Mouse (Mus musculus): ENCODE data around the gene Mfsd5.

The Mfsd5 gene

DNA sequence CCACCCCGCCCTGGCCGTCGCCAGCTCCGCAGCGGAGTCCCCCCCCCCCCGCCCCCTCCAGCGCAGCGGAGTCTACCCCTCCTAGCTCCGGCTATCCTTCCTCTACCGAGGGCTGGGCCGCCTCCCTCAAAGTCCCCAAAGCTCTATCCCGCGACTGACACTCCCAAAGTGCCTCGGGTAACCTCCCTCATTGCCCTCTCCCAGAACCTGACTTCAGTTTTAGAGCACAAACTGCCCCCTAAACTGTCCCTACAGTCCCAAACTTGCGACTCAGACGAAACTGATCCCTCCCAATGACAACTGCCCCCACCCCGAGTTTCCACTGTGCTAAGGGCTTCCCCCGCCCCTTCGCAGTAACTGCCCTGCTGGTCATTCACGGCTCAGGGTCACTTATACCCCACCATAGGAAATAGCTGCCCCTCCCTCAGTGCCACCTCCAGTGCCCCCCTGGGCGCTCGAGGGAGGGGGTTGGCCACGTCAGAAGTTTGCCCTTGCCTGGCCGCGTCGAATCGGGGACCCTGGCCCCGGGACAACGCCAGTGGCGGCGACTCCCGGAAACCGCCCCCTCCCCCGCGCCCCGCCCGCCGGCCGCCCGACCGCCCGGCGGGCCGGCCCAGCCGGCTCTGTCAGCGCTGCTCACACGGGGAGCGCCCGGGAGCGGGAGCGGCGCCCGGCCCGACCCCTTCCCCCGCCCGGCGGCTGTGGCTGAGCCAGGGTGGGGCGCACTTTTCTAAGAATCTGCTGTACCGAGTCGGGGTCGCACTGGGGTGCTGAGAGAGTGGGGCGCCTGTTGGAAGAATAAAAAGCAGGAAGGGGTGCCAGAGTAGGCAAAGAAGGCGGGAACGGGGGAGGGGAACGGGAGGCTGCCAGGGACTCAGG lies 31.8 kb upstream of the Mfsd5 start:
- in situ Hi-C loops (cut with MboI, MseI) = loop anchor here (25.0 kb wide), 1 partner anchor 985 kb away; the partner anchor contains the start of gene Nr4a1

GRCm38 (mm10) chr15:102248131-102248811 lies 31.0 kb upstream of the Mfsd5 start:
- in situ Hi-C loops (cut with MboI, MseI) = loop anchor here (25.0 kb wide), 1 partner anchor 986 kb away; the partner anchor contains the start of gene Nr4a1

GRCm38 (mm10) chr15:102248812-102249191 lies 30.5 kb upstream of the Mfsd5 start:
- in situ Hi-C loops (cut with MboI, MseI) = loop anchor here (25.0 kb wide), 1 partner anchor 987 kb away; the partner anchor contains the start of gene Nr4a1

- in situ Hi-C loops (cut with MboI, MseI) = loop anchor here (25.0 kb wide), 1 partner anchor 987 kb away; the partner anchor contains the start of gene Nr4a1
Observed at GRCm38 (mm10) chr15:102249251-102249691, 30.0 kb upstream of the Mfsd5 start.

DNA sequence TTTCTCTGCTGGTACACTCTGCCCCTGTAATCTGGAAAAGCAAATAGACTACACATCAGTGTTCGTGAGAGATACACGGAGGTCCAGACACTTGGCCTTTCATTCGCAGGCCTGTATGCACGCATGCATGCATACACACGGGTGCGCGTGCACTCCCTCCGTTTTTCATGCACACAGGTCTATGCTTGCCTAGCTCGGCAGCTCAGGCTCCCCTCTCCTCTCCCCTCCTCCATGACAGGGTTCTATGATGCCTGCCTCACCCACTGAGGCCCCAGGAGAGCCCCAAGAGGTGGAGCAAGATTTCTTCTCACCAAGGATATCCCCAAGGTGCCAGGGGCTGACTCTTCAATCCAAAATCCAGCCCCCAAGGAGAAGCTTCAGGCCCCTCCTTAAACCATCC lies 29.3 kb upstream of the Mfsd5 start:
- in situ Hi-C loops (cut with MboI, MseI) = loop anchor here (25.0 kb wide), 1 partner anchor 988 kb away; the partner anchor contains the start of gene Nr4a1

GRCm38 (mm10) chr15:102250521-102250920 lies 28.7 kb upstream of the Mfsd5 start:
- in situ Hi-C loops (cut with MboI, MseI) = no loop called here

GRCm38 (mm10) chr15:102255547-102256255 lies 23.6 kb upstream of the Mfsd5 start:
- in situ Hi-C loops (cut with MboI, MseI) = no loop called here

DNA sequence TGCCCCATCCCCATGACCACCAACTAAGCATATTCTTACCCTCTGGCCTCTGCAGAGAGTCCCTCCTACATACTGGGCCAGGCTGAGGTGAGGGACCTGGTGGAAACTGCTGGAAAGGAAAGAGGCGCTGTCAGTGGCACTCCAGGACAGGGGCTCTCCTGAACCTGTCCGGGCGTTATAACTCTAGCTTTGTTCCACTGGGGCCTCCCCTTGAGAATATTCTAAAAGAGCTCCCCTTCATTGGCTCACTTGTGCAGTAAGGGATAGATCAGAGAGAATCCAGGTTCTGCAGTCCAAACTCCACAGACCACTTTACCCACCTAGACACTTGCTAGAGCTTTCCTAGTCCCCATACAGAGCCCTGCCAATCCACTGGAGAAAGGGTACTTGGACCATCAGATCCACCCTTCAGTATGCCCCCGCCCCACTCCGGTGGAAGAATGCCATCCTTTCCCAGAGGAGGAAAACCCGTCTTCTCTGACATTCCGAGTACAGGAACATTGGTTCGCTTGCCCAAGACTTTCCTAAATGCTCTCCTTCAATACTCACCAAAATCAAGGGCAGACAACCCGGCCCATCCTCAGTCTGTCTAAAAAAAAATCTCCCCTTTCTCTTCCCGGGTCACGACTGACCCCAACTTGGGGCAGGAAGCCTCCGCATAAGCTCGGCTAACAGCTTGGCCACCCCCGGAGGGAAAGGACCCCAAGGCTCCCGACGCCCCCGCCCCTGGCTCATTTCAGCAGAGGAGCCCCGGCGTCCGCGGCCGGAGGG lies 22.6 kb upstream of the Mfsd5 start:
- in situ Hi-C loops (cut with MboI, MseI) = no loop called here

- in situ Hi-C loops (cut with MboI, MseI) = no loop called here
Observed at GRCm38 (mm10) chr15:102257202-102258075, 21.8 kb upstream of the Mfsd5 start, which contains the start of gene Rarg. Gene Rarg (minus strand): TSS chr15:102257517.

GRCm38 (mm10) chr15:102258076-102258470 lies 21.2 kb upstream of the Mfsd5 start:
- in situ Hi-C loops (cut with MboI, MseI) = no loop called here

- in situ Hi-C loops (cut with MboI, MseI) = no loop called here
Observed at GRCm38 (mm10) chr15:102258581-102259253, 20.5 kb upstream of the Mfsd5 start.

- in situ Hi-C loops (cut with MboI, MseI) = no loop called here
Observed at GRCm38 (mm10) chr15:102262582-102262981, 16.7 kb upstream of the Mfsd5 start.

- in situ Hi-C loops (cut with MboI, MseI) = no loop called here
Observed at GRCm38 (mm10) chr15:102263037-102263436, 16.2 kb upstream of the Mfsd5 start.

DNA sequence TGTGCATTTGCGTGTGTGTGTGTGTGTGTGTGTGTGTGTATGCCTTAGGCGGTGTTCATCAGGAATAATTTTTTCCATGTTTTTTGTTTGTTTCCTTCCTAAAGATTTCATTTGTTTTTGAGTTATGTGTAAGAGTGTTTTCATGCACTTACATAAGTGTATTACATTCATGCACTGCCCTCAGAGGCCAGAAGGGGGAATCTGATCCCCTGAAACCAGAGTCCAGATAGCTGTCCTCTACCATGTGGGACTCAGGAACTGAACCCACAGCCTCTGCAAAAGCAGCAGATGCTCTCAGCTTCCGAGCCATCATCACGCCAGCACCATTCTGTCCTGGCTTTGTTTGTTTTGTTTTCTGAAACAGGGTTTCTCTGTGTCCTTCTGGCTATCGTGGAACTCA lies 13.7 kb upstream of the Mfsd5 start:
- in situ Hi-C loops (cut with MboI, MseI) = no loop called here

DNA sequence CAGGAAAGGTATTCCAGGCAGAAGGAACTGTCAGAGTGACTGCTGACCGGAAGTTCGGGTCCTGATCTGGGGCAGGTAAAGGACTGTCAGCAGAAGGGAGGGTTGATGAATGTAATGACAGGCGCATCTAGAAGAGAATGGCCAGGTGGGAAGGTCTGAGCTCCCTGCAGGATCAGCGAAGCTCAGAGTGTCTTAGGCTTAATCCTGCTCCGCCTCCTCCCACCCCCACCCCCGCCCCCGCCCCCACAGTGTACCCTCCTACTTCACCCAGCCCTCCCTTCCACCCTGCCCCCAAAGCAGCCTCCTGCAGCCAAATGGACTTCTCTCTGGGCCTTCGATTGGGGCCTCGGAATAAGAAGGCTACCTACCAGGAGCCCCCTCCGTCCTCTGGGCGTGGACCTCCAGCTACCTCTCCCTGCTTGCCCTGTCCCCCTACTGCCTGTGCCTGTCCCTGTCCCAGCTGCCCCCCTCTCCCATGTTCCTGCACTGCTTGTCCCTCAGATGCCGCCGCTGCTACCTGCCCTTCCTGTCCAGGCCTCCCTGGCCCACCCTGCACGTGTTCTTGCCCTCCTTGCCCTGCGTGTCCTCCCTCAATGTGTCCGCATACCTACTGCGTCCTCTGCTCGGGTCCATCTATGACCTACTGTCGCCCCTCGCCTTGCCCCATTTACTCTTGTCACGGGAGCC lies 8.8 kb upstream of the Mfsd5 start, which contains the start of gene Gm9918:
Gm9918 (plus strand) TSS at position 290 of the 687 bp plus-strand sequence.
- in situ Hi-C loops (cut with MboI, MseI) = no loop called here

- in situ Hi-C loops (cut with MboI, MseI) = no loop called here
Observed at GRCm38 (mm10) chr15:102271441-102271840, 7.8 kb upstream of the Mfsd5 start.

GRCm38 (mm10) chr15:102273982-102274716 lies 5.1 kb upstream of the Mfsd5 start:
- in situ Hi-C loops (cut with MboI, MseI) = no loop called here

DNA sequence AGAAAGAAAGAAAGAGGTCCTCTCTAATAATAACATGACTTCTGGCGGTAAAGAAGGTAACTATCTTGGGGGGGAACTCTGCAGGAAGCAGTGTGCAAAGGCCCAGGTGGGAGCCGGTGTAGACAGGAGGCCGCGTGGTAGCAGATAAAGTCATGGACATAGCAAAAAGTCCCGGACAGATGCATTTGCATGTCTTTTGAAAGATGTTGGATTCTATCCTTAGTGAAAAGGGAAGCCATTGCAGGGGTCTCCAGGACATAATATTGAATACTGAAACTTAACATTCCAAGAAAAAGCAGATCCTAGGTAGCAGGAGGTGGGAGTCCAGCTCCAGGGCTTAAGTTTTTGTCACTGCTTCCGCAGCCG lies 545 bp upstream of the Mfsd5 start:
- in situ Hi-C loops (cut with MboI, MseI) = no loop called here

Data from T-helper 1 cell (primary cell).